Mouse (Mus musculus) MEL (cell line): ENCODE measurements around the gene Slc25a29. TPM values are rescaled to one million over a fixed set of nuclear protein-coding genes. Genes with fewer than 3 reads are reported as not detected.

Experiments used
- DNase-seq: peaks from one replicate; pipeline ENCODE4 v3.0.0; 2011; ENCODE audit warnings: low read depth, low spot score
- H3K27ac ChIP-seq: 2 replicates; pipeline ENCODE4 v1.5.1; 2012; ENCODE audit warnings: low read depth, mild to moderate bottlenecking, control low read depth, low read length, moderate library complexity; ENCODE audit not compliant: control insufficient read depth
- H3K27me3 ChIP-seq, 2 experiments: fragments of 150-350 bp in 1 of 2; sonication (generic) in 1 of 2; 2 replicates each; pipeline ENCODE4 v1.6.1; 2012; ENCODE audit warnings: low read length in 2 of 2, mild to moderate bottlenecking in 2 of 2, improper control_type of control experiment in 1 of 2, moderate library complexity in 1 of 2; ENCODE audit not compliant: insufficient read depth in 2 of 2, control insufficient read depth in 1 of 2
- H3K36me3 ChIP-seq, 2 experiments: 2 replicates each; pipeline ENCODE4 v1.6.1; 2012 to 2014; ENCODE audit warnings: low read length in 2 of 2, improper control_type of control experiment in 1 of 2, inconsistent platforms in 1 of 2, mild to moderate bottlenecking in 1 of 2; ENCODE audit not compliant: insufficient read depth in 2 of 2, control insufficient read depth in 1 of 2
- H3K4me1 ChIP-seq, 2 experiments: fragments of 150-350 bp in 1 of 2; sonication (generic) in 1 of 2; 2 replicates each; pipeline ENCODE4 v1.6.1; 2012; ENCODE audit warnings: low read length in 2 of 2, improper control_type of control experiment in 1 of 2, mild to moderate bottlenecking in 1 of 2; ENCODE audit not compliant: insufficient read depth in 2 of 2, control insufficient read depth in 1 of 2
- H3K4me3 ChIP-seq, 2 experiments: fragments of 150-350 bp in 1 of 2; sonication (generic) in 1 of 2; 2 replicates each; pipeline ENCODE4 v1.5.1; 2012; ENCODE audit warnings: low read depth in 2 of 2, low read length in 2 of 2, mild to moderate bottlenecking in 2 of 2, moderate library complexity in 2 of 2, control low read depth in 1 of 2, improper control_type of control experiment in 1 of 2; ENCODE audit not compliant: control insufficient read depth in 1 of 2, insufficient read depth in 1 of 2
- H3K79me2 ChIP-seq: 2 replicates; pipeline ENCODE4 v1.6.1; 2012; ENCODE audit warnings: mild to moderate bottlenecking, low read length, moderate library complexity; ENCODE audit not compliant: control insufficient read depth, poor library complexity, insufficient read depth
- H3K9ac ChIP-seq: 2 replicates; pipeline ENCODE4 v1.6.1; 2012; ENCODE audit warnings: low read depth, mild to moderate bottlenecking, control low read depth, low read length, moderate library complexity; ENCODE audit not compliant: control insufficient read depth, poor library complexity, severe bottlenecking
- H3K9me3 ChIP-seq: fragments of 150-350 bp; sonication (generic); replicated peaks from 2 replicates; pipeline ENCODE4 v1.6.1; 2012; ENCODE audit warnings: mild to moderate bottlenecking, low read length, improper control_type of control experiment, moderate library complexity; ENCODE audit not compliant: insufficient read depth
- CHD1 ChIP-seq: IDR thresholded peaks from 2 replicates; pipeline ENCODE4 v1.6.1; 2012; ENCODE audit warnings: low read depth, mild to moderate bottlenecking, inconsistent platforms, low read length, improper control_type of control experiment
- CHD2 ChIP-seq: IDR thresholded peaks from 2 replicates; pipeline ENCODE4 v1.6.1; 2011; ENCODE audit warnings: low read length, improper control_type of control experiment
- CTCF ChIP-seq, 3 experiments: IDR thresholded peaks in 2 of 3; conservative IDR thresholded peaks in 1 of 3; 2 replicates each; pipeline ENCODE4 v1.5.1; 2011 to 2012; ENCODE audit warnings: low read length in 3 of 3, low read depth in 2 of 3, mild to moderate bottlenecking in 2 of 3, improper control_type of control experiment in 1 of 3, inconsistent platforms in 1 of 3, mixed read lengths in 1 of 3, moderate library complexity in 1 of 3; ENCODE audit not compliant: control insufficient read depth in 1 of 3, insufficient read depth in 1 of 3, poor library complexity in 1 of 3, severe bottlenecking in 1 of 3
- E2F4 ChIP-seq: IDR thresholded peaks from 2 replicates; pipeline ENCODE4 v1.6.1; 2011; ENCODE audit warnings: low read depth, low read length, improper control_type of control experiment, borderline replicate concordance
- ELF1 ChIP-seq: IDR thresholded peaks from 2 replicates; pipeline ENCODE4 v1.6.1; 2014; ENCODE audit warnings: low read depth, mild to moderate bottlenecking, inconsistent platforms, low read length, improper control_type of control experiment, moderate library complexity
- EP300 ChIP-seq, 2 experiments: IDR thresholded peaks; 2 replicates each; pipeline ENCODE4 v1.6.1; 2011; ENCODE audit warnings: improper control_type of control experiment in 2 of 2, low read length in 2 of 2, low read depth in 1 of 2, mild to moderate bottlenecking in 1 of 2
- ETS1 ChIP-seq: IDR thresholded peaks from 2 replicates; pipeline ENCODE4 v1.6.1; 2012; ENCODE audit warnings: low read depth, mild to moderate bottlenecking, inconsistent platforms, low read length, improper control_type of control experiment, moderate library complexity
- GABPA ChIP-seq: IDR thresholded peaks from 2 replicates; pipeline ENCODE4 v1.6.1; 2012; ENCODE audit warnings: low read depth, mild to moderate bottlenecking, inconsistent platforms, low read length, improper control_type of control experiment, moderate library complexity
- GATA1 ChIP-seq: IDR thresholded peaks from 2 replicates; pipeline ENCODE4 v1.6.1; 2011; ENCODE audit warnings: low read depth, low read length, improper control_type of control experiment
- HCFC1 ChIP-seq: IDR thresholded peaks from 2 replicates; pipeline ENCODE4 v1.6.1; 2012; ENCODE audit warnings: low read depth, mild to moderate bottlenecking, inconsistent platforms, low read length, improper control_type of control experiment, moderate library complexity
- JUND ChIP-seq: IDR thresholded peaks from 2 replicates; pipeline ENCODE4 v1.6.1; 2011; ENCODE audit warnings: low read depth, mild to moderate bottlenecking, improper control_type of control experiment, low read length
- MAX ChIP-seq: IDR thresholded peaks from 2 replicates; pipeline ENCODE4 v1.6.1; 2011; ENCODE audit warnings: low read length, improper control_type of control experiment
- MEF2A ChIP-seq: IDR thresholded peaks from 2 replicates; pipeline ENCODE4 v1.6.1; 2014; ENCODE audit warnings: low read depth, mild to moderate bottlenecking, inconsistent platforms, low read length, improper control_type of control experiment; ENCODE audit not compliant: poor library complexity, insufficient replicate concordance, severe bottlenecking; ENCODE audit errors: extremely low read depth
- MYB ChIP-seq: IDR thresholded peaks from 2 replicates; pipeline ENCODE4 v1.6.1; 2011; ENCODE audit warnings: mild to moderate bottlenecking, low read depth, low read length, improper control_type of control experiment
- NELFE ChIP-seq: IDR thresholded peaks from 2 replicates; pipeline ENCODE4 v1.6.1; 2011; ENCODE audit warnings: low read depth, low read length, improper control_type of control experiment
- POLR2AphosphoS2 ChIP-seq: IDR thresholded peaks from 2 replicates; pipeline ENCODE4 v1.6.1; 2011; ENCODE audit warnings: low read length, improper control_type of control experiment
- POLR2AphosphoS5 ChIP-seq: IDR thresholded peaks from 2 replicates; pipeline ENCODE4 v1.6.1; 2012; ENCODE audit warnings: low read depth, borderline replicate concordance, mild to moderate bottlenecking, inconsistent platforms, low read length, moderate library complexity, mixed read lengths
- RAD21 ChIP-seq: IDR thresholded peaks from 2 replicates; pipeline ENCODE4 v1.6.1; 2011; ENCODE audit warnings: mild to moderate bottlenecking, low read depth, low read length, improper control_type of control experiment
- SIN3A ChIP-seq: IDR thresholded peaks from 2 replicates; pipeline ENCODE4 v1.6.1; 2012; ENCODE audit warnings: low read length, improper control_type of control experiment, inconsistent platforms
- SMC3 ChIP-seq: IDR thresholded peaks from 2 replicates; pipeline ENCODE4 v1.6.1; 2011; ENCODE audit warnings: low read depth, low read length, improper control_type of control experiment
- TCF12 ChIP-seq: IDR thresholded peaks from 2 replicates; pipeline ENCODE4 v1.6.1; 2014; ENCODE audit warnings: low read depth, mild to moderate bottlenecking, inconsistent platforms, low read length, improper control_type of control experiment, moderate library complexity
- USF2 ChIP-seq, 2 experiments: IDR thresholded peaks; 2 replicates each; pipeline ENCODE4 v1.6.1; 2011 to 2012; ENCODE audit warnings: improper control_type of control experiment in 2 of 2, low read length in 2 of 2, borderline replicate concordance in 1 of 2, inconsistent platforms in 1 of 2, low read depth in 1 of 2, mild to moderate bottlenecking in 1 of 2; ENCODE audit not compliant: insufficient read depth in 1 of 2
- ZC3H11A ChIP-seq: IDR thresholded peaks from 2 replicates; pipeline ENCODE4 v1.6.1; 2012; ENCODE audit warnings: low read depth, mild to moderate bottlenecking, inconsistent platforms, low read length, improper control_type of control experiment
- ZKSCAN1 ChIP-seq: IDR thresholded peaks from 2 replicates; pipeline ENCODE4 v1.6.1; 2012; ENCODE audit warnings: low read depth, mild to moderate bottlenecking, inconsistent platforms, low read length, improper control_type of control experiment, moderate library complexity
- ZNF384 ChIP-seq: IDR thresholded peaks from 2 replicates; pipeline ENCODE4 v1.6.1; 2012; ENCODE audit warnings: low read depth, mild to moderate bottlenecking, inconsistent platforms, low read length, improper control_type of control experiment
- polyA plus RNA-seq, 2 experiments: library from polyadenylated mRNA; stranded (reverse) in 1 of 2; unstranded in 1 of 2; fragments of >175 nt in 1 of 2; fragments of >200 nt in 1 of 2; gene quantifications; 2 replicates each; pipeline versions ENCODE4 v1.2.1 to v1.2.4; 2012; ENCODE audit warnings: low replicate concordance in 2 of 2, low read depth in 1 of 2; ENCODE audit not compliant: insufficient read length in 2 of 2, insufficient read depth in 1 of 2, missing spikeins in 1 of 2
- total RNA-seq: library from RNA; depleted of rRNA; stranded (reverse); fragments of 300-350 nt; gene quantifications from 2 replicates; pipeline ENCODE4 v1.2.3, GENCODE M21; 2012

Gene Slc25a29
- total and polyA plus RNA-seq, 3 experiments, result 3.0 to 3.3 TPM; not detected in 1

DNA sequence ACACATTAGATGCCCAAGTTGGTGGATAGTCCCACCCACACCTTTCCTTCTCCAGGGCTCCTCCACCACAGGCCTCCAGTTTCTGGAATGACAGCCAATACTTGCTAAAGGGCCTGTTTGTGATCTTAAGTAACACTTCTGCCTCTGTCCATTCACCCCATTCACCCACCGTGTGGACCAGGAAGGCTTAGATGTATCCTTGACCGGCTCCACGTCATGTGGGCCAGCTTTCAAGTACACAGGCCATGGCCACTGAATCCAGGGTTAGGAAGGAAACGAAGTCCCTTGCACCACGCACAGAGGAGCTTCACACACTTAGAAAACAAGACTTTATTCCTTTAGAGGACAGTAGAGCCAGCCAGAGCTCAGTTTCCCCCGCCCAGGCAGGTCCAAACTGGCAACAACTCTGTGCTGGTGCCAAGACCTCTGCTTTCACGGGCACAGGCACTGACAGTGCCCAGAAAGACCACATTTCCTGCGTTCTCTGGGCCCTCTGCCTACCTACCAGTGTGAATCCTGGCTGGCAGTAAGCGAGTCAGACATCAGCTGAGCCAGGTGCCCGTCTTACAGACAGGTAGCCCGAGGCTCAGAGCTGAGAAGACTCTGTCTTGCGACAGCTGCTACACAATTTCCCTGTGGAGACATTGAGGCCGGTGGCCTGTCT, 10.0 kb downstream of the Slc25a29 start:
- no peaks in the 10 kb centered on the region for H3K4me1 ChIP-seq
- H3K79me2 ChIP-seq, result no peaks in the 10 kb centered on the region
- DNase-seq, result no peak
- H3K9me3 ChIP-seq, result no peaks in the 10 kb centered on the region
- no peak overlapping the region for H3K9ac ChIP-seq
- no peaks in the 10 kb centered on the region for H3K27me3 ChIP-seq
- H3K36me3 ChIP-seq, result no peaks in the 10 kb centered on the region
- H3K4me3 ChIP-seq, result no peak overlapping the region
- no peak overlapping the region for H3K27ac ChIP-seq
- TF ChIP-seq RAD21 (no peak), TCF12 (no peak), EP300 (IDR thresholded peaks at IDR 0.05; ENCODE audit: low read depth in 1 of 2, low read length in 2 of 2) (no peak), CTCF (IDR thresholded peaks at IDR 0.05 in 2 of 3, conservative IDR thresholded peaks at IDR 0.05 in 1 of 3; ENCODE audit: control insufficient read depth in 1 of 3, insufficient read depth in 1 of 3, low read depth in 2 of 3, low read length in 3 of 3, poor library complexity in 1 of 3, severe bottlenecking in 1 of 3) (no peak), E2F4 (no peak), ELF1 (no peak), MEF2A (no peak), NELFE (no peak), MYB (no peak), CHD2 (no peak), ZKSCAN1 (no peak), SMC3 (no peak), POLR2AphosphoS2 (no peak), GABPA (no peak), GATA1 (no peak), JUND (no peak), ZNF384 (no peak)

DNA sequence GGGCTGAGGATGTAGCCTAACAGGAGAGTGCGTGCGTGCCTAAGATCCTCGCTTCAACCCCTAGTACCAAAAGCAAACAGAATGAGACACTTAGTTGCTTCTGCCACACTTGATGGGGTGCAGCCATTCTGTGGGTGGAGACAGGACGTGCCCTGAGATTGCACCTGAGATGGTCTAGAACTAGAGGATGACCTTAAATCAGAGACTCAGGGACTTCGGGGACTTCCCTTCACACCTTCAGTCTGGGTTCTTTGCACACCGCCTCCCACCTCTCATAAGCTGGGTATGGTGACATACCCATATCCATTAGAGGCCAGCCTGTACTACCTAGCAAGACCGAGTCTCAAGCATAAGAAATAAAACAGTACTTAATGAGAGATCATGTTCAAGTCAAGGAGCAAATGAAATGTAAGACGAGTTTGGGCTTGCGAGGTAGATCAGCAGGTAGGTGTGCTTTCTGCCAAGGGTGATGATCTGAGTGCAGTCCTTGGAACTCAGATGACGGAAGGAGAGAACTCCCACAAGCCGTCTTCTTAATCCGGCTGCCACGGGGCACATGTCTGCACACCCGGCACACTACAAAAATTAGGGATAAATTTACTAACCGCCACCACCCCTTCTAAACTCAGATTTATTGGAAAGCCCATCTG, 11.3 kb downstream of the Slc25a29 start:
- Histone ChIP-seq H3K27ac (no peak overlapping the region), H3K9ac (no peak overlapping the region), H3K4me1 (no peaks in the 10 kb centered on the region), H3K36me3 (no peaks in the 10 kb centered on the region), H3K9me3 (no peaks in the 10 kb centered on the region), H3K4me3 (no peak overlapping the region), H3K27me3 (no peaks in the 10 kb centered on the region), H3K79me2 (no peaks in the 10 kb centered on the region)
- DNase-seq, result no peak
- TF ChIP-seq GABPA, result no peak
- TF ChIP-seq SIN3A, result no peak
- no peak for TF ChIP-seq TCF12
- no peak for TF ChIP-seq ETS1
- no peak for TF ChIP-seq MAX
- TF ChIP-seq HCFC1, result no peak
- TF ChIP-seq ZC3H11A, result no peak
- no peak for TF ChIP-seq CHD1
- TF ChIP-seq MEF2A, result no peak
- TF ChIP-seq USF2 (IDR thresholded peaks at IDR 0.05; ENCODE audit: borderline replicate concordance in 1 of 2, insufficient read depth in 1 of 2, low read depth in 1 of 2, low read length in 2 of 2), result no peak
- TF ChIP-seq POLR2AphosphoS5, result no peak
- TF ChIP-seq CTCF (IDR thresholded peaks at IDR 0.05 in 2 of 3, conservative IDR thresholded peaks at IDR 0.05 in 1 of 3; ENCODE audit: control insufficient read depth in 1 of 3, insufficient read depth in 1 of 3, low read depth in 2 of 3, low read length in 3 of 3, poor library complexity in 1 of 3, severe bottlenecking in 1 of 3), result no peak
- no peak for TF ChIP-seq ZNF384
- no peak for TF ChIP-seq MYB
- TF ChIP-seq ELF1, result no peak
